Mouse (Mus musculus) brain, embryonic 14.5 days (tissue): ENCODE measurements around the gene Diaph2.

Experiments used
- CTCF ChIP-seq: fragments of 200-500 bp; IDR thresholded peaks from 2 replicates; pipeline ENCODE4 v1.5.1; 2012; ENCODE audit warnings: inconsistent platforms, mild to moderate bottlenecking, moderate library complexity, borderline replicate concordance; ENCODE audit not compliant: insufficient read depth, insufficient read length; ENCODE audit errors: extremely low read depth
- POLR2A ChIP-seq: fragments of 200-500 bp; IDR thresholded peaks from 2 replicates; pipeline ENCODE4 v1.6.1; 2012; ENCODE audit warnings: mild to moderate bottlenecking, inconsistent platforms, borderline replicate concordance; ENCODE audit not compliant: poor library complexity, insufficient read depth, insufficient read length, severe bottlenecking; ENCODE audit errors: extremely low read depth

- TF ChIP-seq POLR2A (no peak), CTCF (no peak)
Observed at GRCm38 (mm10) chrX:130205243-130205642, 455.7 kb downstream of the Diaph2 start.
